Mouse (Mus musculus): ENCODE measurements around the gene Cntnap5a.

GRCm38 (mm10) chr1:116306555-116306954 lies 622.0 kb downstream of the Cntnap5a start:
- no peak for TF ChIP-seq CTCF (IDR thresholded peaks at IDR 0.05; ENCODE audit: low read depth)
- TF ChIP-seq EP300 (IDR thresholded peaks at IDR 0.05; ENCODE audit: low read depth) = no peak
